Mouse (Mus musculus) limb, embryonic 14.5 days (tissue): ENCODE results near the gene Ccdc148. TPM values are rescaled to one million over a fixed set of nuclear protein-coding genes. Genes with fewer than 3 reads are reported as not detected.

Experiments used
- ATAC-seq: fragments of 200-750 bp; cut with Nextera tagmentation; 2 replicates; pipeline ENCODE4 v1.8.0; 2017; ENCODE audit warnings: low read depth, moderate number of reproducible peaks, moderate TSS enrichment; ENCODE audit not compliant: low FRiP score
- DNase-seq: peaks from one replicate; pipeline ENCODE4 v3.0.0-alpha.2; 2015; ENCODE audit warnings: low spot score
- H3K27ac ChIP-seq: fragments of 300-500 bp; sonication (generic); replicated peaks from 2 replicates; pipeline ENCODE4 v1.5.1; 2014; ENCODE audit warnings: low read depth, mild to moderate bottlenecking, low read length, moderate library complexity, mixed read lengths
- H3K27me3 ChIP-seq: fragments of 300-500 bp; sonication (generic); 2 replicates; pipeline ENCODE4 v1.6.1; 2014; ENCODE audit warnings: low read length, mixed read lengths; ENCODE audit not compliant: control insufficient read depth, insufficient read depth
- H3K36me3 ChIP-seq: fragments of 300-500 bp; sonication (generic); 2 replicates; pipeline ENCODE4 v1.6.1; 2014; ENCODE audit warnings: mild to moderate bottlenecking, low read length, moderate library complexity, mixed read lengths; ENCODE audit not compliant: control insufficient read depth, insufficient read depth
- H3K4me1 ChIP-seq: fragments of 300-500 bp; sonication (generic); 2 replicates; pipeline ENCODE4 v1.6.1; 2014; ENCODE audit warnings: antibody characterized with exemption, low read length, mixed read lengths; ENCODE audit not compliant: control insufficient read depth, insufficient read depth
- H3K4me2 ChIP-seq: fragments of 300-500 bp; sonication (generic); replicated peaks from 2 replicates; pipeline ENCODE4 v1.6.1; 2014; ENCODE audit warnings: low read depth, mild to moderate bottlenecking, low read length, moderate library complexity; ENCODE audit not compliant: severe bottlenecking
- H3K4me3 ChIP-seq: fragments of 300-500 bp; sonication (generic); replicated peaks from 2 replicates; pipeline ENCODE4 v1.5.1; 2014; ENCODE audit warnings: low read length
- H3K9ac ChIP-seq: fragments of 300-500 bp; sonication (generic); 2 replicates; pipeline ENCODE4 v1.6.1; 2014; ENCODE audit warnings: mild to moderate bottlenecking, low read depth, low read length, moderate library complexity; ENCODE audit not compliant: severe bottlenecking
- H3K9me3 ChIP-seq: fragments of 300-500 bp; sonication (generic); 2 replicates; pipeline ENCODE4 v1.6.1; 2016; ENCODE audit warnings: low read length; ENCODE audit not compliant: control insufficient read depth
- POLR2A ChIP-seq: fragments of 200-500 bp; IDR thresholded peaks from 2 replicates; pipeline ENCODE4 v1.8.0; 2012; ENCODE audit warnings: inconsistent platforms, mild to moderate bottlenecking, moderate library complexity, borderline replicate concordance; ENCODE audit not compliant: insufficient read depth, insufficient read length; ENCODE audit errors: extremely low read depth
- WGBS: fragments of 180-500 bp; shearing (Covaris S2); extraction: QIAGEN DNeasy Blood & Tissue Kit; methylation state at CpG from one replicate; pipeline ENCODE4 v1.1.7; 2014; 5-methylcytosine and 5-hydroxymethylcytosine counted together
- polyA plus RNA-seq, 2 experiments: library from polyadenylated mRNA; depleted of rRNA in 1 of 2; stranded (reverse) in 1 of 2; unstranded in 1 of 2; fragments of >200 nt; fragmentation: Nextera tagmentation in 1 of 2; extraction: Ambion mirVana in 1 of 2; gene quantifications; 2 replicates each; pipeline versions ENCODE4 v1.2.1 to v1.2.3; 2012 to 2014

Ccdc148 gene
- polyA plus RNA-seq, 2 experiments = 0.48 to 0.49 TPM

DNA sequence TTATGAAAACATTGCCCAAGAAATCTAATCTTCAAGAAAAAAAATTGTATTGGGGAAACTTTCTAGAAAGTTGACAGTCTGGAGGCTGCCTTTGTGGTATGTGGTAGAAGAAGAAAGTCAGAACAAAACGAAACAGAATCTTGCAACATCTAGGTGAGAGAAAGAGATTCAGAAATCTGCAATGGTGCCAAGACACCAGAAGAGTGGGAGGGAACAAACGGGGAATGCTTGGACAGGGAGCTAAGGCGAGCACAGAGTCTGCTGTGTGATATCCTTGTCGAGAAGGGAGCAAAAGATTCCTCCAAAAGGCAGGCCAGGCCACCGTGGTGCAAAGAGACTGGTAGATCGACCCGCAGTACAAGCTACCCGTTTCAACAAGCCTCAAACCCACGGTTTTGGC is 361.4 kb downstream of the Ccdc148 start:
- ATAC-seq (no peak), DNase-seq (no peak)
- Histone ChIP-seq H3K4me3 (no peak overlapping the region), H3K27ac (no peak overlapping the region), H3K36me3 (no peaks in the 10 kb centered on the region), H3K27me3 (no peaks in the 10 kb centered on the region), H3K9ac (no peak overlapping the region), H3K4me1 (no peaks in the 10 kb centered on the region), H3K4me2 (no peak overlapping the region), H3K9me3 (no peaks in the 10 kb centered on the region)
- TF ChIP-seq POLR2A = no peak
- 80% methylated on average over 9 of the region's 9 CpGs for WGBS

GRCm38 (mm10) chr2:58797506-58797905 is 363.0 kb downstream of the Ccdc148 start:
- no peak for TF ChIP-seq POLR2A
- Histone ChIP-seq H3K27me3 (no peaks in the 10 kb centered on the region), H3K4me3 (no peak overlapping the region), H3K4me1 (no peaks in the 10 kb centered on the region), H3K27ac (no peak overlapping the region), H3K4me2 (no peak overlapping the region), H3K9me3 (no peaks in the 10 kb centered on the region), H3K36me3 (no peaks in the 10 kb centered on the region), H3K9ac (no peak overlapping the region)
- ATAC-seq = no peak
- DNase-seq = no peak
- 89% methylated on average over 4 of the region's 4 CpGs for WGBS

DNA sequence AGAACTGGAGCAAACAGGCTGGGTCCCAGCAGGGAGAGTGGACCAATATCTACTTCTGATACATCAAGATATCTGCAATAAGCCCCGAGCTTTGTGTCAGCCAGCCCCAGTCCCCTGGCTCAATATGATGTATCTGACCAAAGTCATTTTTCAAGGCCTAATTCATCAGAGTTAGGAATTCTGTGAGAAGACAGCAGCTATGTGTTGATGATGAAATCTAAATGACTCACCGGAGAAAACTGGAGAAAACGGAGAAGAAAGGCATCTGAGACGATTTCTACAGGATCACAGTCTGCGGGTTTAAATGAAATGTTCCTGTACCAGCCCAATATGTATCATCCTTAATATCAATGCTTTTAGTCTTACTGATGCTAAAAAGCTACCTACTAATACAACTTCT is 365.1 kb downstream of the Ccdc148 start:
- Histone ChIP-seq H3K4me3 (no peak overlapping the region), H3K27ac (no peak overlapping the region), H3K9me3 (no peaks in the 10 kb centered on the region), H3K36me3 (no peaks in the 10 kb centered on the region), H3K27me3 (no peaks in the 10 kb centered on the region), H3K9ac (no peak overlapping the region), H3K4me1 (no peaks in the 10 kb centered on the region), H3K4me2 (no peak overlapping the region)
- TF ChIP-seq POLR2A = no peak
- no peak for DNase-seq
- WGBS = 85% methylated on average over 5 of the region's 5 CpGs
- no peak for ATAC-seq

- H3K27ac ChIP-seq = no peak overlapping the region
- TF ChIP-seq POLR2A = no peak
- DNase-seq (no peak), ATAC-seq (no peak)
- no peak overlapping the region for H3K9ac ChIP-seq
- no peak overlapping the region for H3K4me2 ChIP-seq
- no peaks in the 10 kb centered on the region for H3K27me3 ChIP-seq
- no peaks in the 10 kb centered on the region for H3K9me3 ChIP-seq
- no peaks in the 10 kb centered on the region for H3K4me1 ChIP-seq
- H3K4me3 ChIP-seq = no peak overlapping the region
- H3K36me3 ChIP-seq = no peaks in the 10 kb centered on the region
- 87% methylated on average over 15 of the region's 15 CpGs for WGBS
Observed at GRCm38 (mm10) chr2:58794489-58794888, 366.0 kb downstream of the Ccdc148 start.

DNA sequence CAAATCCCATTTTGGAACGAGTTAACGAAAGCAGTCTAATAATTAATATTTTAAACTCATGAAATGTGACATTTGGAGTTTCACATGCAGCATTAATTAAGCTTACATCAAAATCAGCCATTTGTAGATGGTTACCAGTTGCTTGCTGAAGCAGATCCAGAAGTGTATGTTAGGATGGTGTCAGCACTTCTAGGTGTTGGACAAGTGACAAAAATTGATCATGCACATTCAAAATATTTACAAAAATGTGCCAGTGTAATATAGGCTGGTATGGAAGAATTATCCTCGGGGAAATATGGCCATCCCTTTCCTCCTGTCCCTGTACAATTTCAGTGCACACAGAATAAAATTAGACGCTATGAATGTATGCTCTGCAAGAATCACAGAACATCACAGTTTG is 370.1 kb downstream of the Ccdc148 start:
- no peaks in the 10 kb centered on the region for H3K9me3 ChIP-seq
- no peak for DNase-seq
- no peaks in the 10 kb centered on the region for H3K36me3 ChIP-seq
- no peak overlapping the region for H3K27ac ChIP-seq
- no peak overlapping the region for H3K4me3 ChIP-seq
- peaks cover 5% of the 10 kb centered on the region; the same call in 1 of the 2 replicates for H3K4me1 ChIP-seq
- no peak overlapping the region for H3K9ac ChIP-seq
- no peak for TF ChIP-seq POLR2A
- no peak for ATAC-seq
- no peaks in the 10 kb centered on the region for H3K27me3 ChIP-seq
- no peak overlapping the region for H3K4me2 ChIP-seq
- whole genome bisulfite sequencing = 62% methylated on average over 4 of the region's 4 CpGs

DNA sequence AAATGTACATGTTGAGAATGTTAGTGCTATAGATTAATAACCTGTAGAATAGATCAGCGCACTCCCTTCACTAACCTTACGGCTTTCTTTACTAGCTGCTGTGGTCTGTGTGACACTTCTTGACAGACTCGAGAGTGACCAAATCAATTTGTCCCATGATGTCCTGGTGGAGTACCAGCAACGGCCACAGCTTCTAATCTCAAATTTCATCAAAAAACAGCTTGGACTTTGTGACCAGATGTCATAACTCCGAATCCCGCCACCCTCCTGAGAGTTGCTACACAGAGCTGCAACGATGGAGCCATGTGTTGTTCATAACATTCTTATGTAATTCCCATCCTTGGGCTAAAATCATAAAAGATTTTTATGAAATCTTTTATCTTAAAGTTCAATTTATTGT is 370.5 kb downstream of the Ccdc148 start:
- no peak for TF ChIP-seq POLR2A
- no peaks in the 10 kb centered on the region for H3K36me3 ChIP-seq
- H3K4me3 ChIP-seq = no peak overlapping the region
- ATAC-seq = no peak
- no peak for DNase-seq
- no peak overlapping the region for H3K4me2 ChIP-seq
- 41% methylated on average over 7 of the region's 7 CpGs for WGBS
- H3K27me3 ChIP-seq = no peaks in the 10 kb centered on the region
- H3K4me1 ChIP-seq = peaks cover 5% of the 10 kb centered on the region; the same call in 1 of the 2 replicates
- H3K9ac ChIP-seq = no peak overlapping the region
- H3K9me3 ChIP-seq = no peaks in the 10 kb centered on the region
- H3K27ac ChIP-seq = no peak overlapping the region
